Mouse (Mus musculus) brain, embryonic 14.5 days (tissue): ENCODE data around the gene Tal1.

Experiments
- CTCF ChIP-seq: fragments of 200-500 bp; IDR thresholded peaks from 2 replicates; pipeline ENCODE4 v1.5.1; 2012; ENCODE audit warnings: inconsistent platforms, mild to moderate bottlenecking, moderate library complexity, borderline replicate concordance; ENCODE audit not compliant: insufficient read depth, insufficient read length; ENCODE audit errors: extremely low read depth
- POLR2A ChIP-seq: fragments of 200-500 bp; IDR thresholded peaks from 2 replicates; pipeline ENCODE4 v1.6.1; 2012; ENCODE audit warnings: mild to moderate bottlenecking, inconsistent platforms, borderline replicate concordance; ENCODE audit not compliant: poor library complexity, insufficient read depth, insufficient read length, severe bottlenecking; ENCODE audit errors: extremely low read depth

DNA sequence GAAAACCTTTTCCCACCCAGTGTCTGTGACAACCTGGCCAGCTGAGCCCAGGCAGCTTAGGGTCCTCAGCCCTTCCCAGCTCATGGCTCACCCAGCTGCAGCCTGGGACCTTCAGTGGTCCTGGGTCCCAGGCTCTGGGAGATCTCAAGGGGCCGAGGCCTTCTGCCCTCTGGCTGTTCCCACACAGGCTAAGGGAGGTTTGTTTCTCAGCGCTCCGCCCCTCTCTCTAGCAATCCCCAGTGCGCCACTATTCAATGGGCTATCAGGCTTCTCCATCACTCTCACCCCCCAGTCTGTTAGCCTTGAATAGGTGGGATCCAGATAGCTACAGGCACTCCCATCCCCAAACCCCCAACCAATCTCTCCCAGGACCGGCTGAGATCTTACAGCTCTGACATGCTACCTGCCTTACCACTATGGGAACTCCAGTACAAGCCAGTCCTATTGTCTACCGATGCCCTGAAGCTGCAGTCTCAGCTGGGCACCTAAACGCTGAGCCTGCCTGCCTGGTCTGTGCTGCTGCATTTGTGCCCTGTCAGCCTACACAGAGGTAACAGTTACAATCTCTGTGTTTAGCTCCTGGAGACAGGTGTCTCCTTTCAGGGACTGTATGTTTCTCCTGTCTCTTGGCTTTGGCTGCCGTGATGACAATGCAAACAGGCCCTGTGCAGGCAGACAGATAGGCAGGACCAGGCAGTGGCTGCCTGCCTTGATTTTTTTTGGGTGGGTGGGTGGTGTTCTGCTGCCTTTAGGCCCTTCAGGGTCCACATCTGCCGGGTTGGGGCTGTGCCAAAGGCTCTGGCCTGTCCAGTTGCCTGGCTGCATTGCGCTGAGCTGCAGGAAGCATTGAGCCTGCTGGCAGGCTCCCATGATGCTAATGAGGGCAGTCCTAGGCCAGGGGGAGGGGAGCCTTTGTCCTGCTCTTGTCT, 22.9 kb downstream of the Tal1 start:
- no peak for TF ChIP-seq POLR2A
- no peak for TF ChIP-seq CTCF
